Mouse (Mus musculus) MEL (cell line): ENCODE measurements around the gene Armc7.

Source experiments
- CHD2 ChIP-seq: IDR thresholded peaks from 2 replicates; pipeline ENCODE4 v1.6.1; 2011; ENCODE audit warnings: low read length, improper control_type of control experiment
- CTCF ChIP-seq, 3 experiments: IDR thresholded peaks in 2 of 3; conservative IDR thresholded peaks in 1 of 3; 2 replicates each; pipeline ENCODE4 v1.5.1; 2011 to 2012; ENCODE audit warnings: low read length in 3 of 3, low read depth in 2 of 3, mild to moderate bottlenecking in 2 of 3, improper control_type of control experiment in 1 of 3, inconsistent platforms in 1 of 3, mixed read lengths in 1 of 3, moderate library complexity in 1 of 3; ENCODE audit not compliant: control insufficient read depth in 1 of 3, insufficient read depth in 1 of 3, poor library complexity in 1 of 3, severe bottlenecking in 1 of 3
- MAFK ChIP-seq: IDR thresholded peaks from 2 replicates; pipeline ENCODE4 v1.6.1; 2011; ENCODE audit warnings: low read depth, mild to moderate bottlenecking, low read length, improper control_type of control experiment, borderline replicate concordance
- MAX ChIP-seq: IDR thresholded peaks from 2 replicates; pipeline ENCODE4 v1.6.1; 2011; ENCODE audit warnings: low read length, improper control_type of control experiment
- MEF2A ChIP-seq: IDR thresholded peaks from 2 replicates; pipeline ENCODE4 v1.6.1; 2014; ENCODE audit warnings: low read depth, mild to moderate bottlenecking, inconsistent platforms, low read length, improper control_type of control experiment; ENCODE audit not compliant: poor library complexity, insufficient replicate concordance, severe bottlenecking; ENCODE audit errors: extremely low read depth
- NRF1 ChIP-seq: IDR thresholded peaks from 2 replicates; pipeline ENCODE4 v1.6.1; 2014; ENCODE audit warnings: low read depth, mild to moderate bottlenecking, inconsistent platforms, low read length, improper control_type of control experiment, moderate library complexity; ENCODE audit not compliant: poor library complexity, insufficient read depth, severe bottlenecking
- POLR2A ChIP-seq, 2 experiments: IDR thresholded peaks; 2 replicates each; pipeline ENCODE4 v1.6.1; 2011 to 2012; ENCODE audit warnings: low read length in 2 of 2, mild to moderate bottlenecking in 2 of 2, control low read depth in 1 of 2, improper control_type of control experiment in 1 of 2, low read depth in 1 of 2, moderate library complexity in 1 of 2; ENCODE audit not compliant: control insufficient read depth in 1 of 2, insufficient read depth in 1 of 2, poor library complexity in 1 of 2
- POLR2AphosphoS5 ChIP-seq: IDR thresholded peaks from 2 replicates; pipeline ENCODE4 v1.6.1; 2012; ENCODE audit warnings: low read depth, borderline replicate concordance, mild to moderate bottlenecking, inconsistent platforms, low read length, moderate library complexity, mixed read lengths
- SMC3 ChIP-seq: IDR thresholded peaks from 2 replicates; pipeline ENCODE4 v1.6.1; 2011; ENCODE audit warnings: low read depth, low read length, improper control_type of control experiment
- TCF12 ChIP-seq: IDR thresholded peaks from 2 replicates; pipeline ENCODE4 v1.6.1; 2014; ENCODE audit warnings: low read depth, mild to moderate bottlenecking, inconsistent platforms, low read length, improper control_type of control experiment, moderate library complexity
- ZKSCAN1 ChIP-seq: IDR thresholded peaks from 2 replicates; pipeline ENCODE4 v1.6.1; 2012; ENCODE audit warnings: low read depth, mild to moderate bottlenecking, inconsistent platforms, low read length, improper control_type of control experiment, moderate library complexity

- TF ChIP-seq POLR2A (IDR thresholded peaks at IDR 0.05; ENCODE audit: control insufficient read depth in 1 of 2, insufficient read depth in 1 of 2, low read depth in 1 of 2, low read length in 2 of 2, poor library complexity in 1 of 2) (no peak), POLR2AphosphoS5 (no peak), CTCF (IDR thresholded peaks at IDR 0.05 in 2 of 3, conservative IDR thresholded peaks at IDR 0.05 in 1 of 3; ENCODE audit: control insufficient read depth in 1 of 3, insufficient read depth in 1 of 3, low read depth in 2 of 3, low read length in 3 of 3, poor library complexity in 1 of 3, severe bottlenecking in 1 of 3) (peak; percentile 7 to 57 (median 20); a peak in 3 of 6 replicates), SMC3 (peak; percentile 66), TCF12 (0 out of 2 replicates have a peak, but pooled peaks have one; percentile 39), CHD2 (no peak), MAX (peak; percentile 47; the same call in 1 of the 2 replicates), MAFK (no peak), ZKSCAN1 (no peak), MEF2A (no peak), NRF1 (no peak)
Observed at GRCm38 (mm10) chr11:115538045-115538444, 62.6 kb downstream of the Armc7 start.
